Mouse (Mus musculus) CH12.LX (cell line): ENCODE measurements around the gene Amz2. TPM values are rescaled to one million over a fixed set of nuclear protein-coding genes. Genes with fewer than 3 reads are reported as not detected.
A peak's percentile ranks its signal among the peaks of the same experiment; 100 is the strongest.

Source experiments
- DNase-seq: peaks from one replicate; pipeline ENCODE4 v3.0.0-alpha.2; 2013; ENCODE audit errors: extremely low read depth
- H3K27ac ChIP-seq: 2 replicates; pipeline ENCODE4 v1.5.1; 2012; ENCODE audit warnings: low read depth, mild to moderate bottlenecking, control low read depth, moderate library complexity; ENCODE audit not compliant: insufficient read depth
- H3K27me3 ChIP-seq: replicated peaks from 2 replicates; pipeline ENCODE3; 2012; ENCODE audit warnings: inconsistent platforms
- H3K36me3 ChIP-seq, 2 experiments: replicated peaks in 1 of 2; 2 replicates each; pipeline versions ENCODE3 to v1.6.1; 2012; ENCODE audit warnings: inconsistent platforms in 1 of 2, low read length in 1 of 2, mild to moderate bottlenecking in 1 of 2, mixed read lengths in 1 of 2, moderate library complexity in 1 of 2; ENCODE audit not compliant: control insufficient read depth in 1 of 2, insufficient read depth in 1 of 2
- H3K4me1 ChIP-seq, 2 experiments: 2 replicates each; pipeline ENCODE4 v1.6.1; 2012; ENCODE audit warnings: inconsistent platforms in 1 of 2, moderate library complexity in 1 of 2; ENCODE audit not compliant: insufficient read depth in 2 of 2, control insufficient read depth in 1 of 2
- H3K4me2 ChIP-seq: 2 replicates; pipeline ENCODE4 v1.6.1; 2012; ENCODE audit warnings: low read depth, mild to moderate bottlenecking, control low read depth; ENCODE audit not compliant: poor library complexity, insufficient read depth, severe bottlenecking
- H3K4me3 ChIP-seq, 3 experiments: fragments of 150-350 bp in 1 of 3; sonication (generic) in 1 of 3; replicated peaks in 1 of 3; 2 replicates each; pipeline versions ENCODE3 to v1.5.1; 2011 to 2012; ENCODE audit warnings: low read depth in 2 of 3, low read length in 2 of 3, mild to moderate bottlenecking in 2 of 3, moderate library complexity in 2 of 3, control low read depth in 1 of 3, improper control_type of control experiment in 1 of 3, inconsistent platforms in 1 of 3, mixed read lengths in 1 of 3; ENCODE audit not compliant: poor library complexity in 1 of 3
- H3K79me2 ChIP-seq: replicated peaks from 2 replicates; pipeline ENCODE4 v1.6.1; 2012; ENCODE audit warnings: mild to moderate bottlenecking, moderate library complexity; ENCODE audit not compliant: control insufficient read depth, poor library complexity, insufficient read depth, severe bottlenecking; ENCODE audit errors: extremely low read depth
- H3K9ac ChIP-seq: 2 replicates; pipeline ENCODE4 v1.6.1; 2012; ENCODE audit warnings: low read depth, mild to moderate bottlenecking, control low read depth, moderate library complexity; ENCODE audit not compliant: insufficient read depth
- H3K9me3 ChIP-seq: replicated peaks from 2 replicates; pipeline ENCODE3; 2012; ENCODE audit warnings: low read length, inconsistent platforms, mixed read lengths
- ELF1 ChIP-seq: IDR thresholded peaks from 2 replicates; pipeline ENCODE4 v1.6.1; 2014; ENCODE audit warnings: low read depth, mild to moderate bottlenecking, inconsistent platforms, low read length, improper control_type of control experiment
- EP300 ChIP-seq: IDR thresholded peaks from 2 replicates; pipeline ENCODE4 v1.6.1; 2011; ENCODE audit warnings: low read length, improper control_type of control experiment
- HCFC1 ChIP-seq: IDR thresholded peaks from 2 replicates; pipeline ENCODE4 v1.6.1; 2012; ENCODE audit warnings: low read depth, mild to moderate bottlenecking, inconsistent platforms, low read length, improper control_type of control experiment
- IRF4 ChIP-seq: IDR thresholded peaks from 2 replicates; pipeline ENCODE4 v1.6.1; 2014; ENCODE audit warnings: low read depth, mild to moderate bottlenecking, inconsistent platforms, low read length, improper control_type of control experiment
- JUN ChIP-seq: IDR thresholded peaks from 2 replicates; pipeline ENCODE4 v1.6.1; 2011; ENCODE audit warnings: low read depth, mild to moderate bottlenecking, low read length, improper control_type of control experiment, moderate library complexity; ENCODE audit not compliant: insufficient read depth
- JUND ChIP-seq: conservative IDR thresholded peaks from 2 replicates; pipeline ENCODE4 v1.6.1; 2011; ENCODE audit warnings: low read depth, low read length, improper control_type of control experiment
- MXI1 ChIP-seq: IDR thresholded peaks from 2 replicates; pipeline ENCODE4 v1.6.1; 2011; ENCODE audit warnings: mild to moderate bottlenecking, low read depth, low read length, improper control_type of control experiment
- RAD21 ChIP-seq: IDR thresholded peaks from 2 replicates; pipeline ENCODE4 v1.6.1; 2011; ENCODE audit warnings: low read depth, mild to moderate bottlenecking, low read length, improper control_type of control experiment, moderate library complexity
- SIN3A ChIP-seq: IDR thresholded peaks from 2 replicates; pipeline ENCODE4 v1.6.1; 2012; ENCODE audit warnings: low read length, improper control_type of control experiment, inconsistent platforms
- SMC3 ChIP-seq: IDR thresholded peaks from 2 replicates; pipeline ENCODE4 v1.6.1; 2011; ENCODE audit warnings: low read depth, low read length, improper control_type of control experiment
- TBP ChIP-seq: conservative IDR thresholded peaks from 2 replicates; pipeline ENCODE4 v1.6.1; 2011; ENCODE audit warnings: low read depth, low read length, improper control_type of control experiment
- UBTF ChIP-seq: IDR thresholded peaks from 2 replicates; pipeline ENCODE4 v1.6.1; 2012; ENCODE audit warnings: low read depth, mild to moderate bottlenecking, inconsistent platforms, low read length, improper control_type of control experiment, moderate library complexity
- ZMIZ1 ChIP-seq: IDR thresholded peaks from 2 replicates; pipeline ENCODE4 v1.6.1; 2012; ENCODE audit warnings: low read depth, mild to moderate bottlenecking, inconsistent platforms, low read length, improper control_type of control experiment
- dilution Hi-C: fragments of 300-500 bp; cut with MboI; formaldehyde crosslinking; loops from 2 replicates; pipeline ENCODE4 v1.14.3; 2020; ENCODE audit warnings: low sequenced_read_pairs; ENCODE audit not compliant: extremely low pct_unique_long_range_greater_than_20kb, extremely low pct_ligation_motif_present
- in situ Hi-C: fragments of 300-500 bp; cut with MboI; formaldehyde crosslinking; loops from 3 replicates; pipeline ENCODE4 v1.14.3; 2019; ENCODE audit warnings: low sequenced_read_pairs, low pct_ligation_motif_present, low pct_unique_long_range_greater_than_20kb, mixed read lengths
- polyA plus RNA-seq: library from polyadenylated mRNA; unstranded; fragments of >175 nt; gene quantifications from 2 replicates; pipeline ENCODE4 v1.2.1, GENCODE M21; 2012; ENCODE audit warnings: low read depth; ENCODE audit not compliant: insufficient read length
- total RNA-seq, 2 experiments: library from RNA; depleted of rRNA; stranded (reverse); fragments of 300-350 nt in 1 of 2; fragments of >200 nt in 1 of 2; gene quantifications; 2 replicates each; pipeline ENCODE4 v1.2.3; 2012 to 2014

Amz2 gene
- total and polyA plus RNA-seq, 3 experiments, result 22.3 to 23.7 (median 23.3) TPM

GRCm38 (mm10) chr11:109472171-109472691 is 46.5 kb downstream of the Amz2 start:
- Histone ChIP-seq H3K27me3 (no peaks in the 10 kb centered on the region), H3K4me1 (peaks cover 11 to 68% of the 10 kb centered on the region in 2 experiments; a peak in 3 of 4 replicates), H3K9ac (peak overlapping the region; percentile 97), H3K27ac (peak overlapping the region; percentile 19), H3K4me2 (peak overlapping the region; percentile 79), H3K9me3 (no peaks in the 10 kb centered on the region), H3K36me3 (peaks cover 0 to 9% of the 10 kb centered on the region in 2 experiments), H3K4me3 (peak overlapping the region; percentile 72 to 95 (median 76)), H3K79me2 (peaks cover 5% of the 10 kb centered on the region; the same call in 1 of the 2 replicates)
- TF ChIP-seq ELF1, result no peak
- no peak for TF ChIP-seq ZMIZ1
- TF ChIP-seq JUND, result no peak
- TF ChIP-seq UBTF, result peak; percentile 59
- TF ChIP-seq SIN3A, result peak; percentile 79; the same call in 1 of the 2 replicates
- 0 out of 2 replicates have a peak, but pooled peaks have one; percentile 16 for TF ChIP-seq HCFC1
- no peak for TF ChIP-seq JUN
- TF ChIP-seq MXI1, result peak; percentile 44; the same call in 1 of the 2 replicates
- dilution Hi-C loops (no loop called here), in situ Hi-C loops (no loop called here)
- peak; percentile 51 for DNase-seq

- Histone ChIP-seq H3K4me3 (peak overlapping the region; percentile 72 to 95 (median 76)), H3K79me2 (peaks cover 5% of the 10 kb centered on the region; the same call in 1 of the 2 replicates), H3K4me1 (peaks cover 11 to 68% of the 10 kb centered on the region in 2 experiments; a peak in 3 of 4 replicates), H3K9ac (peak overlapping the region; percentile 97), H3K9me3 (no peaks in the 10 kb centered on the region), H3K4me2 (peak overlapping the region; percentile 79), H3K27me3 (no peaks in the 10 kb centered on the region), H3K36me3 (peaks cover 0 to 5% of the 10 kb centered on the region in 2 experiments), H3K27ac (no peak overlapping the region)
- dilution Hi-C loops, result no loop called here
- in situ Hi-C loops, result no loop called here
- peak; percentile 44; the same call in 1 of the 2 replicates for TF ChIP-seq SIN3A
- no peak for TF ChIP-seq RAD21
- no peak for TF ChIP-seq EP300
- TF ChIP-seq IRF4, result no peak
- TF ChIP-seq SMC3, result 0 out of 2 replicates have a peak, but pooled peaks have one; percentile 1
- peak; percentile 29 for TF ChIP-seq UBTF
- TF ChIP-seq TBP, result 0 out of 2 replicates have a peak, but pooled peaks have one; percentile 42
- no peak for DNase-seq
Measured at GRCm38 (mm10) chr11:109472821-109473170, 47.0 kb downstream of the Amz2 start.
